Mouse (Mus musculus): ENCODE data around the gene Clmp.

Gene Clmp

GRCm38 (mm10) chr9:40799837-40800501 lies 114.2 kb downstream of the Clmp start:
- in situ Hi-C loops (cut with MboI, MseI), result loop anchor here (10.0 kb wide), 1 partner anchor 305 kb away; no protein-coding TSS in a partner anchor

- in situ Hi-C loops (cut with MboI, MseI), result loop anchor here (10.0 kb wide), 1 partner anchor 304 kb away; no protein-coding TSS in a partner anchor
Measured at GRCm38 (mm10) chr9:40800675-40801612, 115.2 kb downstream of the Clmp start, which contains the start of gene Hspa8. Gene Hspa8, plus strand, starts transcription at chr9:40800984.

GRCm38 (mm10) chr9:40801614-40802532 lies 116.1 kb downstream of the Clmp start:
- in situ Hi-C loops (cut with MboI, MseI), result loop anchor here (10.0 kb wide), 1 partner anchor 303 kb away; no protein-coding TSS in a partner anchor

GRCm38 (mm10) chr9:40802533-40802875 lies 116.7 kb downstream of the Clmp start:
- in situ Hi-C loops (cut with MboI, MseI), result loop anchor here (10.0 kb wide), 1 partner anchor 302 kb away; no protein-coding TSS in a partner anchor

- in situ Hi-C loops (cut with MboI, MseI), result loop anchor here (10.0 kb wide), 1 partner anchor 300 kb away; no protein-coding TSS in a partner anchor
Measured at GRCm38 (mm10) chr9:40804576-40804975, 118.8 kb downstream of the Clmp start.

- in situ Hi-C loops (cut with MboI, MseI), result loop anchor here (10.0 kb wide), 1 partner anchor 300 kb away; no protein-coding TSS in a partner anchor
Measured at GRCm38 (mm10) chr9:40805263-40805662, 119.5 kb downstream of the Clmp start.

GRCm38 (mm10) chr9:40806440-40807288 lies 120.9 kb downstream of the Clmp start:
- in situ Hi-C loops (cut with MboI, MseI), result loop anchor here (10.0 kb wide), 1 partner anchor 298 kb away; no protein-coding TSS in a partner anchor

GRCm38 (mm10) chr9:40807289-40807920 lies 121.6 kb downstream of the Clmp start:
- in situ Hi-C loops (cut with MboI, MseI), result loop anchor here (10.0 kb wide), 1 partner anchor 297 kb away; no protein-coding TSS in a partner anchor

- in situ Hi-C loops (cut with MboI, MseI), result loop anchor here (10.0 kb wide), 1 partner anchor 297 kb away; no protein-coding TSS in a partner anchor
Measured at GRCm38 (mm10) chr9:40808061-40808906, 122.5 kb downstream of the Clmp start.

GRCm38 (mm10) chr9:40808907-40809280 lies 123.1 kb downstream of the Clmp start:
- in situ Hi-C loops (cut with MboI, MseI), result loop anchor here (10.0 kb wide), 1 partner anchor 296 kb away; no protein-coding TSS in a partner anchor

GRCm38 (mm10) chr9:40811860-40812259 lies 126.1 kb downstream of the Clmp start:
- in situ Hi-C loops (cut with MboI, MseI), result no loop called here

- in situ Hi-C loops (cut with MboI, MseI), result no loop called here
Measured at GRCm38 (mm10) chr9:40814060-40814459, 128.3 kb downstream of the Clmp start.

GRCm38 (mm10) chr9:40817325-40818028 lies 131.7 kb downstream of the Clmp start:
- in situ Hi-C loops (cut with MboI, MseI), result loop anchor here (5.0 kb wide), 1 partner anchor 370 kb away; no protein-coding TSS in a partner anchor

- in situ Hi-C loops (cut with MboI, MseI), result no loop called here
Measured at GRCm38 (mm10) chr9:40825601-40826000, 139.8 kb downstream of the Clmp start.

- in situ Hi-C loops (cut with MboI, MseI), result no loop called here
Measured at GRCm38 (mm10) chr9:40827366-40827765, 141.6 kb downstream of the Clmp start.

- in situ Hi-C loops (cut with MboI, MseI), result no loop called here
Measured at GRCm38 (mm10) chr9:40834569-40834968, 148.8 kb downstream of the Clmp start.

Measured in T-helper 1 cell (primary cell).